Mouse (Mus musculus): ENCODE measurements at regions not wholly inside any gene's neighbourhood (a gene's known extent, or its start where the extent isn't known, plus 50 kb on each side); places are given as distances from the start of the nearest gene placed in this dataset.

GRCm38 (mm10) chr8:34476146-34476820, 364.7 kb upstream of the Gm10131 start:
- TF ChIP-seq POLR2A (IDR thresholded peaks at IDR 0.05; ENCODE audit: extremely low read depth, insufficient read depth, low read length): no peak
- no peak for TF ChIP-seq CTCF (IDR thresholded peaks at IDR 0.05; ENCODE audit: low read depth, low read length)
